Mouse (Mus musculus) heart, embryonic 13.5 days (tissue): ENCODE results near the gene Ptcd3. TPM values are rescaled to one million over a fixed set of nuclear protein-coding genes. Genes with fewer than 3 reads are reported as not detected.

ENCODE experiments used
- ATAC-seq: fragments of 200-750 bp; cut with Nextera tagmentation; 2 replicates; pipeline ENCODE4 v1.8.0; 2017; ENCODE audit warnings: moderate TSS enrichment; ENCODE audit not compliant: insufficient number of reproducible peaks, low FRiP score, low TSS enrichment; ENCODE audit errors: extremely low read depth
- H3K27ac ChIP-seq: fragments of 300-500 bp; sonication (generic); replicated peaks from 2 replicates; pipeline ENCODE4 v1.5.1; 2015; ENCODE audit warnings: moderate library complexity, mild to moderate bottlenecking, inconsistent platforms
- H3K27me3 ChIP-seq: fragments of 300-500 bp; sonication (generic); replicated peaks from 2 replicates; pipeline ENCODE4 v1.6.1; 2015; ENCODE audit warnings: mild to moderate bottlenecking, inconsistent platforms
- H3K36me3 ChIP-seq: fragments of 300-500 bp; sonication (generic); 2 replicates; pipeline ENCODE4 v1.6.1; 2015; ENCODE audit warnings: mild to moderate bottlenecking, inconsistent platforms
- H3K4me1 ChIP-seq: fragments of 300-500 bp; sonication (generic); 2 replicates; pipeline ENCODE4 v1.6.1; 2015; ENCODE audit warnings: inconsistent platforms
- H3K4me2 ChIP-seq: fragments of 300-500 bp; sonication (generic); 2 replicates; pipeline ENCODE4 v1.6.1; 2015; ENCODE audit warnings: inconsistent platforms, mild to moderate bottlenecking, moderate library complexity
- H3K4me3 ChIP-seq: fragments of 300-500 bp; sonication (generic); 2 replicates; pipeline ENCODE4 v1.5.1; 2015; ENCODE audit warnings: moderate library complexity, mild to moderate bottlenecking, inconsistent platforms
- H3K9ac ChIP-seq: fragments of 300-500 bp; sonication (generic); 2 replicates; pipeline ENCODE4 v1.6.1; 2015; ENCODE audit warnings: inconsistent platforms, mild to moderate bottlenecking, moderate library complexity
- H3K9me3 ChIP-seq: fragments of 300-500 bp; sonication (generic); 2 replicates; pipeline ENCODE4 v1.6.1; 2016; ENCODE audit warnings: inconsistent platforms
- WGBS: fragments of 180-500 bp; shearing (Covaris S2); methylation state at CpG from one replicate; pipeline ENCODE4 v1.1.7; 2015; ENCODE audit warnings: mixed read lengths; 5-methylcytosine and 5-hydroxymethylcytosine counted together
- polyA plus RNA-seq: library from polyadenylated mRNA; unstranded; fragments of >200 nt; fragmentation: Nextera tagmentation; extraction: Ambion mirVana; gene quantifications from 2 replicates; pipeline ENCODE4 v1.2.1, GENCODE M21; 2015

Gene Ptcd3
- 95.2 and 102 TPM in 2 replicates for polyA plus RNA-seq

GRCm38 (mm10) chr6:71908481-71909381 is at the start of gene Ptcd3, which contains the start of gene Polr1a:
Ptcd3 (minus strand) TSS chr6:71908750.
Polr1a (plus strand) TSS chr6:71909053.
- Histone ChIP-seq H3K4me2 (peak within 1 kb of the TSS; percentile 78), H3K9ac (peak within 1 kb of the TSS; percentile 85), H3K27ac (peak within 1 kb of the TSS; percentile 74), H3K27me3 (no peaks in the 10 kb centered on the region), H3K36me3 (peaks cover 41% of the 10 kb centered on the region), H3K4me1 (peaks cover 44% of the 10 kb centered on the region), H3K4me3 (peak within 1 kb of the TSS; percentile 77), H3K9me3 (no peaks in the 10 kb centered on the region)
- WGBS: under 1% methylated on average over 58 of the region's 58 CpGs
- ATAC-seq: peak; percentile 79

GRCm38 (mm10) chr6:71951192-71951591 is 42.6 kb upstream of the Ptcd3 start:
- WGBS: 84% methylated on average over 5 of the region's 5 CpGs
- no peak overlapping the region for H3K4me2 ChIP-seq
- H3K36me3 ChIP-seq: peaks cover 83% of the 10 kb centered on the region
- H3K4me1 ChIP-seq: peaks cover 10% of the 10 kb centered on the region; the same call in 1 of the 2 replicates
- no peak overlapping the region for H3K4me3 ChIP-seq
- H3K27me3 ChIP-seq: no peaks in the 10 kb centered on the region
- no peak overlapping the region for H3K9ac ChIP-seq
- no peak overlapping the region for H3K27ac ChIP-seq
- H3K9me3 ChIP-seq: no peaks in the 10 kb centered on the region
- ATAC-seq: no peak

GRCm38 (mm10) chr6:71950592-71950991 is 42.0 kb upstream of the Ptcd3 start:
- Histone ChIP-seq H3K4me2 (no peak overlapping the region), H3K9ac (no peak overlapping the region), H3K36me3 (peaks cover 88% of the 10 kb centered on the region), H3K27me3 (no peaks in the 10 kb centered on the region), H3K4me1 (peaks cover 10% of the 10 kb centered on the region; the same call in 1 of the 2 replicates), H3K9me3 (no peaks in the 10 kb centered on the region), H3K27ac (no peak overlapping the region), H3K4me3 (no peak overlapping the region)
- no peak for ATAC-seq
- 79% methylated on average over 3 of the region's 3 CpGs for WGBS

GRCm38 (mm10) chr6:71949721-71950120 is 41.2 kb upstream of the Ptcd3 start:
- Histone ChIP-seq H3K9ac (no peak overlapping the region), H3K4me1 (peaks cover 10% of the 10 kb centered on the region; the same call in 1 of the 2 replicates), H3K4me2 (no peak overlapping the region), H3K9me3 (no peaks in the 10 kb centered on the region), H3K27me3 (no peaks in the 10 kb centered on the region), H3K4me3 (no peak overlapping the region), H3K36me3 (peaks cover 90% of the 10 kb centered on the region), H3K27ac (no peak overlapping the region)
- 78% methylated on average over 3 of the region's 3 CpGs for WGBS
- no peak for ATAC-seq

GRCm38 (mm10) chr6:71946121-71946520 is 37.6 kb upstream of the Ptcd3 start:
- ATAC-seq: no peak; the same call in 1 of the 2 replicates
- Histone ChIP-seq H3K36me3 (peaks cover 81% of the 10 kb centered on the region), H3K27ac (no peak overlapping the region), H3K4me2 (no peak overlapping the region), H3K27me3 (no peaks in the 10 kb centered on the region), H3K4me3 (no peak overlapping the region), H3K4me1 (peaks cover 9% of the 10 kb centered on the region; the same call in 1 of the 2 replicates), H3K9me3 (no peaks in the 10 kb centered on the region), H3K9ac (no peak overlapping the region)
- WGBS: 92% methylated on average over 8 of the region's 8 CpGs

- H3K4me1 ChIP-seq: peaks cover 7% of the 10 kb centered on the region
- no peak for ATAC-seq
- no peaks in the 10 kb centered on the region for H3K9me3 ChIP-seq
- no peaks in the 10 kb centered on the region for H3K27me3 ChIP-seq
- H3K36me3 ChIP-seq: peaks cover 81% of the 10 kb centered on the region
- H3K9ac ChIP-seq: no peak overlapping the region
- no peak overlapping the region for H3K4me3 ChIP-seq
- no peak overlapping the region for H3K4me2 ChIP-seq
- WGBS: 90% methylated on average over 6 of the region's 6 CpGs
- H3K27ac ChIP-seq: no peak overlapping the region
These were observed 36.6 kb upstream of the Ptcd3 start for GRCm38 (mm10) chr6:71945101-71945500.

- Histone ChIP-seq H3K9me3 (no peaks in the 10 kb centered on the region), H3K4me2 (no peak overlapping the region), H3K9ac (no peak overlapping the region), H3K4me1 (peaks cover 16% of the 10 kb centered on the region), H3K4me3 (no peak overlapping the region), H3K36me3 (peaks cover 83% of the 10 kb centered on the region), H3K27ac (peak overlapping the region; percentile 41; the same call in 1 of the 2 replicates), H3K27me3 (no peaks in the 10 kb centered on the region)
- 81% methylated on average over 6 of the region's 6 CpGs for WGBS
- ATAC-seq: no peak
These were observed 32.4 kb upstream of the Ptcd3 start for GRCm38 (mm10) chr6:71940912-71941311.

- H3K36me3 ChIP-seq: peaks cover 71% of the 10 kb centered on the region
These were observed 27.2 kb upstream of the Ptcd3 start for GRCm38 (mm10) chr6:71935737-71936136.

GRCm38 (mm10) chr6:71934081-71934556 is 25.6 kb upstream of the Ptcd3 start:
- H3K27me3 ChIP-seq: no peaks in the 10 kb centered on the region
- no peak overlapping the region for H3K4me3 ChIP-seq
- H3K27ac ChIP-seq: peak overlapping the region; percentile 73
- peaks cover 75% of the 10 kb centered on the region for H3K36me3 ChIP-seq
- peak overlapping the region; percentile 55; the same call in 1 of the 2 replicates for H3K9ac ChIP-seq
- H3K9me3 ChIP-seq: no peaks in the 10 kb centered on the region
- H3K4me2 ChIP-seq: peak overlapping the region; percentile 7; the same call in 1 of the 2 replicates
- 28% methylated on average over 2 of the region's 2 CpGs for WGBS
- peak; percentile 33; the same call in 1 of the 2 replicates for ATAC-seq
- H3K4me1 ChIP-seq: peaks cover 45% of the 10 kb centered on the region

More at GRCm38 (mm10) chr6:71935737-71936136, 27.2 kb upstream of the Ptcd3 start:
- 30% methylated on average over 2 of the region's 2 CpGs for WGBS
- Histone ChIP-seq H3K4me2 (no peak overlapping the region), H3K9ac (peak overlapping the region; percentile 59), H3K27ac (peak overlapping the region; percentile 73), H3K4me3 (no peak overlapping the region), H3K27me3 (no peaks in the 10 kb centered on the region), H3K9me3 (no peaks in the 10 kb centered on the region), H3K4me1 (peaks cover 54% of the 10 kb centered on the region)
- no peak for ATAC-seq

- 54% methylated on average over 5 of the region's 5 CpGs for WGBS
- Histone ChIP-seq H3K27ac (no peak overlapping the region), H3K9ac (no peak overlapping the region), H3K4me2 (no peak overlapping the region), H3K9me3 (no peaks in the 10 kb centered on the region), H3K4me1 (peaks cover 45% of the 10 kb centered on the region), H3K27me3 (no peaks in the 10 kb centered on the region), H3K36me3 (peaks cover 71% of the 10 kb centered on the region), H3K4me3 (no peak overlapping the region)
- no peak for ATAC-seq
These were observed 23.8 kb upstream of the Ptcd3 start for GRCm38 (mm10) chr6:71932347-71932746.

- 78% methylated on average over 12 of the region's 12 CpGs for WGBS
- Histone ChIP-seq H3K27me3 (no peaks in the 10 kb centered on the region), H3K4me3 (no peak overlapping the region), H3K27ac (no peak overlapping the region), H3K36me3 (peaks cover 71% of the 10 kb centered on the region), H3K4me1 (peaks cover 39% of the 10 kb centered on the region), H3K4me2 (no peak overlapping the region), H3K9ac (no peak overlapping the region), H3K9me3 (no peaks in the 10 kb centered on the region)
- no peak for ATAC-seq
These were observed 22.4 kb upstream of the Ptcd3 start for GRCm38 (mm10) chr6:71930830-71931437.
